ENCODE assay signal across 28 mouse cellular contexts in the genomic region with DNA sequence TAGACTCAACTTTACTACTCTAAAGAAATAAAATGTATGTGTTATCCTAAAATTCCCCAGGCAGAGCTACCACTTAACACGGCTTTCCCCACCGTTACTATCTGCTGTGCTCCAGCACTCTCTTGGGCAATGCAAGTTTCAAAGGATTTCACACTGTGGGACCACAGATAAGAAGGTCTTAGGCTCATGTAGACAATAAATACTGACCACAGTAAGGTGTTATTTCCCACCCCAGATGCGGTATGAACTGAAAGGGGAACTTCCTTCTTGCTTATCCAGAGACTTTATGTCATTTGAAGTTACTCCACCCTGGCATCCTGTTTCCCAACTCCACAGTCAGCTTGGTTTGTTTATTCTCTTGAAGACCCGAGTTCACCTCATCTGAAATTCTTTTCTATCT.
DNase-seq lines count a peak whose midpoint lies in the region; ATAC-seq and TF ChIP-seq lines count a peak whose summit lies in the region.
"Had no signal": no experiment of that assay in that cellular context is flagged by ENCODE, and none has a peak within 500 bp of the region (broad histone marks: within the 10 kb centered on the region; RNA-seq: fewer than 3 reads in every experiment).

No protein-coding gene starts in this region.

- ATAC-seq in common myeloid progenitor, adult 5-6 weeks (replicated peaks; ENCODE audit: low read depth, poor library complexity, severe bottlenecking), result peak; percentile 91
- peak; percentile 85 for ATAC-seq in liver, embryonic 12.5 days
- ATAC-seq in liver, postnatal 0 days, result peak; percentile 70
- ATAC-seq in midbrain, embryonic 11.5 days (ENCODE audit: low FRiP score), result no peak
- ATAC-seq: forebrain, embryonic 14.5 days; intestine, embryonic 16.5 days had no signal

- H3K9me3 ChIP-seq in liver, embryonic 12.5 days (replicated peaks), result no peaks in the 10 kb centered on the region
- no peaks in the 10 kb centered on the region for H3K9me3 ChIP-seq in liver, postnatal 0 days (ENCODE audit: low read length)
- no peaks in the 10 kb centered on the region for H3K9me3 ChIP-seq in midbrain, embryonic 11.5 days (ENCODE audit: control insufficient read depth, low read length)
- H3K9me3 ChIP-seq: embryonic facial prominence, embryonic 12.5 days; limb, embryonic 13.5 days; midbrain, embryonic 12.5 days; neural tube, embryonic 13.5 days; stomach, embryonic 15.5 days had no signal

- H3K4me3 ChIP-seq in liver, embryonic 12.5 days, result no peak overlapping the region
- H3K4me3 ChIP-seq in liver, postnatal 0 days (ENCODE audit: low read depth, low read length), result no peak overlapping the region
- no peak overlapping the region for H3K4me3 ChIP-seq in midbrain, embryonic 11.5 days (ENCODE audit: low read depth, low read length)
- H3K4me3 ChIP-seq: embryonic facial prominence, embryonic 12.5 days; limb, embryonic 13.5 days; midbrain, embryonic 12.5 days; neural tube, embryonic 13.5 days; stomach, embryonic 15.5 days had no signal

- WGBS in liver, embryonic 12.5 days (ENCODE audit: insufficient replicate concordance), result 9% methylated on average over 4 of the region's 4 CpGs
- WGBS in liver, postnatal 0 days (ENCODE audit: insufficient replicate concordance), result 20% methylated on average over 4 of the region's 4 CpGs
- 70% methylated on average over 4 of the region's 4 CpGs for WGBS in midbrain, embryonic 11.5 days

- DNase-seq in 416B (ENCODE audit: low read depth), result peak; percentile 95
- no peak for DNase-seq in liver, postnatal 0 days
- DNase-seq in left cerebral cortex, postnatal 14 days (ENCODE audit: low spot score in 2 of 2), result no peak
- DNase-seq in kidney, postnatal 10 days, result no peak
- no peak for DNase-seq in left cerebral cortex, adult 11 months (ENCODE audit: low spot score)
- DNase-seq in midbrain, embryonic 11.5 days (ENCODE audit: low spot score, missing footprints), result no peak
- DNase-seq: adrenal gland, adult 8-10 months; cerebellum, adult 9-10 months; cerebellum, postnatal 36 days; embryo, embryonic 11 days; heart, postnatal 14 days; kidney, adult 8-10 months; kidney, postnatal 14 days; layer of hippocampus, adult 9-11 months; lung, adult 2 months; lung, postnatal 10 days; right cerebral cortex, postnatal 25 days; thymus, postnatal 14 days had no signal

- TF ChIP-seq EP300 in liver, postnatal 0 days (IDR thresholded peaks at IDR 0.05; ENCODE audit: low read depth), result peak; percentile 80

- 0 out of 2 replicates have a peak overlapping the region, but pooled peaks have one; percentile 4 for H3K4me2 ChIP-seq in liver, embryonic 12.5 days
- no peak overlapping the region for H3K4me2 ChIP-seq in liver, postnatal 0 days (ENCODE audit: low read depth, low read length)
- no peak overlapping the region for H3K4me2 ChIP-seq in midbrain, embryonic 11.5 days
- H3K4me2 ChIP-seq: embryonic facial prominence, embryonic 12.5 days; limb, embryonic 13.5 days; midbrain, embryonic 12.5 days; neural tube, embryonic 13.5 days; stomach, embryonic 15.5 days had no signal

- TF ChIP-seq CTCF in liver, postnatal 0 days (IDR thresholded peaks at IDR 0.05; ENCODE audit: low read depth), result no peak

- intact Hi-C loops in left cerebral cortex, postnatal 14 days (cut with DNase I), result no loop called here

- no peaks in the 10 kb centered on the region for H3K36me3 ChIP-seq in liver, embryonic 12.5 days
- no peaks in the 10 kb centered on the region for H3K36me3 ChIP-seq in liver, postnatal 0 days (replicated peaks; ENCODE audit: insufficient read depth, low read length)
- no peaks in the 10 kb centered on the region for H3K36me3 ChIP-seq in midbrain, embryonic 11.5 days (ENCODE audit: control insufficient read depth, insufficient read depth, low read length)
- H3K36me3 ChIP-seq: embryonic facial prominence, embryonic 12.5 days; limb, embryonic 13.5 days; midbrain, embryonic 12.5 days; neural tube, embryonic 13.5 days; stomach, embryonic 15.5 days had no signal

- H3K27me3 ChIP-seq in liver, embryonic 12.5 days (replicated peaks), result no peaks in the 10 kb centered on the region
- H3K27me3 ChIP-seq in liver, postnatal 0 days (ENCODE audit: insufficient read depth, low read length), result no peaks in the 10 kb centered on the region
- H3K27me3 ChIP-seq in midbrain, embryonic 11.5 days (ENCODE audit: control insufficient read depth, insufficient read depth, low read length), result no peaks in the 10 kb centered on the region
- H3K27me3 ChIP-seq: embryonic facial prominence, embryonic 12.5 days; limb, embryonic 13.5 days; midbrain, embryonic 12.5 days; neural tube, embryonic 13.5 days; stomach, embryonic 15.5 days had no signal

- H3K9ac ChIP-seq in liver, embryonic 12.5 days, result no peak overlapping the region
- H3K9ac ChIP-seq in liver, postnatal 0 days (replicated peaks), result no peak overlapping the region
- H3K9ac ChIP-seq in midbrain, embryonic 11.5 days (ENCODE audit: low read length), result no peak overlapping the region
- H3K9ac ChIP-seq: embryonic facial prominence, embryonic 12.5 days; limb, embryonic 13.5 days; midbrain, embryonic 12.5 days; neural tube, embryonic 13.5 days; stomach, embryonic 15.5 days had no signal

- peaks cover 44% of the 10 kb centered on the region for H3K4me1 ChIP-seq in liver, embryonic 12.5 days
- peaks cover 3% of the 10 kb centered on the region; the same call in 1 of the 2 replicates for H3K4me1 ChIP-seq in liver, postnatal 0 days (ENCODE audit: insufficient read depth)
- H3K4me1 ChIP-seq in midbrain, embryonic 11.5 days (ENCODE audit: control insufficient read depth, insufficient read depth, low read length), result no peaks in the 10 kb centered on the region
- H3K4me1 ChIP-seq: embryonic facial prominence, embryonic 12.5 days; limb, embryonic 13.5 days; stomach, embryonic 15.5 days had no signal

- no peak overlapping the region for H3K27ac ChIP-seq in liver, embryonic 12.5 days
- no peak overlapping the region for H3K27ac ChIP-seq in liver, postnatal 0 days (ENCODE audit: low read depth)
- no peak overlapping the region for H3K27ac ChIP-seq in midbrain, embryonic 11.5 days (ENCODE audit: low read depth, low read length)
- H3K27ac ChIP-seq: embryonic facial prominence, embryonic 12.5 days; limb, embryonic 13.5 days; macrophage; midbrain, embryonic 12.5 days; neural tube, embryonic 13.5 days; stomach, embryonic 15.5 days had no signal
